Mouse (Mus musculus) spleen, adult 2 months (tissue): ENCODE results near the gene Kat2b.

Experiments used
- CTCF ChIP-seq: fragments of 200-500 bp; IDR thresholded peaks from 2 replicates; pipeline ENCODE4 v1.5.1; 2011; ENCODE audit warnings: mild to moderate bottlenecking, inconsistent platforms; ENCODE audit not compliant: insufficient read depth, insufficient read length, insufficient replicate concordance; ENCODE audit errors: extremely low read depth
- POLR2A ChIP-seq: fragments of 200-500 bp; IDR thresholded peaks from 2 replicates; pipeline ENCODE4 v1.6.1; 2011; ENCODE audit warnings: low read depth, low read length, inconsistent platforms

DNA sequence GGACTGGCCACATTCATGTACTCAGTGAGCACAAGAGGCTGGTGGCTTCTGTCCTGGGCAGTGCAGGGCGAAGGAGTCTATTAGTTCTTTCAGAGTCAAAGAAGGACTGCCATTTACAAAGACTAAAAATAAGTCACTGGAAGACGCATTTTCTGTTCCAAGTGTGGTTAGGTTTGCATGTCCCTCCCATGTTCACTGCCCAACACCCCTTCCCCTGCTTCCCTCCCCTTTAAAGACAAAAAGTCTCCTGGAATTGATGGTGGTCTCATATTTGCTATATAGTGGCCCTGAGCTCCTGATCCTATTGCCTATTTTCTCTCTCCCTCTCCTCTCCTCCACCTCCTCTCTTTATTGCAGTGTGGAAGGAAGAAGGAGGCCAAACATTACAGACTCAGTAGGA is 89.3 kb downstream of the Kat2b start:
- TF ChIP-seq POLR2A (no peak), CTCF (no peak)
